Mouse (Mus musculus) megakaryocyte progenitor cell, adult 5-6 weeks (primary cell): ENCODE measurements around the gene Adcyap1r1. TPM values are rescaled to one million over a fixed set of nuclear protein-coding genes. Genes with fewer than 3 reads are reported as not detected.

Experiments used
- ATAC-seq: replicated peaks from 2 replicates; pipeline ENCODE4 v1.8.0; 2016; ENCODE audit warnings: mild to moderate bottlenecking, moderate TSS enrichment, inconsistent platforms; ENCODE audit not compliant: poor library complexity
- total RNA-seq, 2 experiments: library from RNA; stranded (forward) in 1 of 2; stranded (reverse) in 1 of 2; fragments of 157-497, 149-512 nt in 1 of 2; fragments of 200-1000 nt in 1 of 2; gene quantifications; 2 replicates each; pipeline versions ENCODE4 v1.2.3 to v1.2.4; 2015 to 2017

Gene Adcyap1r1
- total RNA-seq (2015) (not detected in 2 replicates), total RNA-seq (2017) (0.08 TPM in 1 of 2 replicates, not detected in the other)

DNA sequence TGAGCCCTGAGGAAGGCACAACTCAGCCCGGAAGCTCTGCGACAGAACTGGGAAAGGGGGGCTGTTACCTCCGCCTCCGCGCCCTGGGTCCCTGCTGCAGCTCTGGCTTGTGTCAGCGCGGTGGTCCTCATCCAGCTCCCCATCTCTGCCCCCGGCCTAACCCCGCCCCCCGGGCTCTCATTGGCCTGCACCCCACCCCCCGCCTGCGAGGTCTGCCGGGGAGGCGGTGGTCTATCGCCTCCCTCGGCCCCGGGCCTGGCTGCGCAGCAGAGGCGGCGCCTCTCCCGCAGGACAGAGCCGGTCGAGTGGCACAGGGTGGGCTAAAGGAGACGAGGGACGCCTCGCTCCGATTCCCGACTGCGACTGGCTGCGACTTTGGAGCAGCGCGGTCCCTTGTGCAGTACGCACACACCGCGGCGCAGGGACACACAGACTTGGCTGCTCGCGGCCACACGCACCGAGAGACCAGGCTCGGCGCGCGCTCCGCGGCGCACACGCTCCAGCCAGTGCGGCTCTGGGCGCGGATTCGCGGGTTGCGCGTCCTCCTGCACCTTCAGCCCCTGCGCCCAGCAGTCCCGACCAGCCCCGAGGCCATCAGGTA lies at the start of gene Adcyap1r1:
Adcyap1r1 (plus strand) TSS at position 208 of the 601 bp plus-strand sequence.
- ATAC-seq, result peak; percentile 39; the same call in 1 of the 2 replicates

DNA sequence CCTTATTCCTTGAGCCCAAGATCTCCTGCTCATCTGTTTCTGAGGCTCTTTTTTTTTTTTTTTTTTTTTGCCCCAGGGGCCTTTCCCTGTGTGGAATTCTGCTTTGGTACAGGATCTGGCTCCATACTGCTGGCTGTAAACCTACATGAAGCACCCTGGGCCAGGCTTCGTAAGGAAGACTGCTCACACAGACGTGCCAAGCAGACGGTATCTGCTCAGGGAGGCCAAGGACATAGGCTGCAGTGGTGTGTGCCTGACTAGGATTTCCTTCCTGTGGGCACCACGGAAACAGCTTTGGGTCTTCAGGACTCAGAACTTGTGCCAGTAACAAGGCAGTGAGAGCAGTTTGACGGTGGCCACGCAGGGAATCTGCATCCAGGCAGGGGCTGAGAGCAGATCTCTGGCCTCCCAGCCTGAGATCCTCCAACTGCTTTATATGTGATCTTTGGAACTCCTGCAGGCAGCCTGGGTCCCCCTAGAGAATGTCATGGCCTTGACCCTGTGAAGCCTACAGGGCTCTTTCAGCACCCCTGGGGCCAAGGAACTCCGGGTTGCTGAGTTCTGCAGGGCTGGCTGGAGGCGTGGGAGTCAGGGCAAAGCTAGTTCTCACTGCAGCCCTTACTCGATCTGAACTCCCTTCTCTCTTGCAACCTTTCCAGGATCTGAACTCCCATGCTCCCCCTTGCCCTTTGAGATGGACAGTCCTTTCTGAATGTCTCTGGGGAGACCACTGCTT lies 49.6 kb upstream of the Adcyap1r1 start:
- ATAC-seq, result no peak

DNA sequence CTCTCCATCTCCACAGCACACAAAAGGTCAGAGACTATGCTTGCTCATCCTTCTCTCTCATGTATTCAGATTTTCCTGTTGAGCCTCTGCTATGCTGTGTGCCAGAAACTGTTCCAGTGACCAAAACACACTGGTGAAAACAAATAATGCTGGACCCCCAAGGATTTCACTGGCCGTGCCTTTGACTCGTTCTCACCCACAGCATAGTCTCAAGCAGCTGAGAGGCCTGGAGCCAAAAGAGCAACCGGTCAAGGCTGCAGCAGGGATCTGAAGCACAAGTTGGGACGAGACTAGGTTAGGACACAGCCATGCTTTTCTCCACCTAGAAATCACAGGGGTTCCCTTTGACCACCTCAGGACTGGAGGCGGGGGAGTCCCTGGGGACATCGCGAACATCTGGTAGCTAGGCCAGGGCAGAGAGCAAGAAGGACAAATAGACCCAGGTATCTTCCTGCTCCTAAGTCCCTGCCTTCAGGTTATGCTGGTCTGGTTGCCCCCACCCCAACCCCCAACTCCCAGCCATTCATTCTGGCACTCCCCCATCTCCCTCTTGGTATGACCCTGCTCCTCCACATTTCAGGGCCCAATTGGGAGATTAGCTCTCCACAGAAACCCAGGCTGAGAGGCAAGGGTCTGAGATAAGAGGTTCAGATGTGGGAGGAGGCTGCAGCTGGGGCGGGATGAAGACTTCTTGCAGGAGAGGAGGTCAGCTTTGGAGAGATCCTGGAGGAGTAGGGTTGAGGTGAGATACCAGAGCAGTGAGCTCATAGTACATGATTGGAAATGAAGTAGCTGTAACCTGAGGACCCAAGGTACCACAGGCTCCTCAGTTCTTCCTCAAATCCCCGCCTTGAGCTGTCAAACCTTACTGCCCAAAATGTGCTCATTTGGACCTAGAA lies 48.1 kb upstream of the Adcyap1r1 start:
- ATAC-seq, result no peak

DNA sequence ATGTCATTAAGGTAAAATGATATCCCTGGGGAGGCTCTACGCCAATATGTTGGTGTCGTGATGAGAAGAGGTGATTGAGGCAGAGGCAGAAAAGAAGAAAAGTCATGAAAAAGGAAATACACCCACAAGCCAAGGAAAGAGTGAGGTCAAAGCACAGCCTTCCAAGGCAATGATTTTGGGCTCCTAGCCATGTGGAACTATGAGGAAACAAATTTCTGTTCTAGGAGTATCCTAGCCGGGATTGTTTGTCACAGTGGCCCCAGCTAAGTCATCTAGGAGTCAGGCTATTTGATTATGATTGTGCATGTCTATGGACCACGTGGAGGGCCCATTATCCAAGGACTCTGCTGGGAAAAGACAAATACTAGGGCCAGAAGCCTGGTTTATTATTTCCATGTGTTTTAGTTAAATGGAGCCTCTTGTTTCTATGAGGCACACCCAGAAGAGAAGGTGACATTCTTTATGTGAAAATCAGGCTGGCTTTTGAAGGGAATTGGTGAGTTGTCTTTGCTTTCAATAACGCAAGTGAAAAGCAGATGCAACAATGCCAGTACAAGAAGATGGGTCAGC lies 47.3 kb upstream of the Adcyap1r1 start:
- ATAC-seq, result no peak

DNA sequence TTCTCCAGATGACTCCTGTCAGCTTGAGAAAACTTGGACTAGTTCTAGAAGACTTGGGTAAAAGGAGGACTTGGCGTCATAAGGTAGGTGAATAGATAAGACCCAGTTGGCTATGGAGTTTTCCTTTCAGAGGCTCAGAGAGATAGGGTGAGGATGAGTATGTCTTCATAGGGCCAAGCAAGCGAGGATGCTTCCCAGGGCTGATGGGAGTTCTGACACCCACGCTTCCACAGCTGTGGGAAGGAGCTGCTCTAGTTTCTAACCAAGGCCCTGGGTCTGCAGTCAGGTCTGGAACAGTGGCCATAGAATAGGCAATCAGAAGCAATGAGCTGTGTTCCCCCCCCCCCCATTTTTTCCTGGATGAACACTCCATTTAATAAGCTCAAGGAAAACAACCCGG lies 44.4 kb upstream of the Adcyap1r1 start:
- ATAC-seq, result no peak

DNA sequence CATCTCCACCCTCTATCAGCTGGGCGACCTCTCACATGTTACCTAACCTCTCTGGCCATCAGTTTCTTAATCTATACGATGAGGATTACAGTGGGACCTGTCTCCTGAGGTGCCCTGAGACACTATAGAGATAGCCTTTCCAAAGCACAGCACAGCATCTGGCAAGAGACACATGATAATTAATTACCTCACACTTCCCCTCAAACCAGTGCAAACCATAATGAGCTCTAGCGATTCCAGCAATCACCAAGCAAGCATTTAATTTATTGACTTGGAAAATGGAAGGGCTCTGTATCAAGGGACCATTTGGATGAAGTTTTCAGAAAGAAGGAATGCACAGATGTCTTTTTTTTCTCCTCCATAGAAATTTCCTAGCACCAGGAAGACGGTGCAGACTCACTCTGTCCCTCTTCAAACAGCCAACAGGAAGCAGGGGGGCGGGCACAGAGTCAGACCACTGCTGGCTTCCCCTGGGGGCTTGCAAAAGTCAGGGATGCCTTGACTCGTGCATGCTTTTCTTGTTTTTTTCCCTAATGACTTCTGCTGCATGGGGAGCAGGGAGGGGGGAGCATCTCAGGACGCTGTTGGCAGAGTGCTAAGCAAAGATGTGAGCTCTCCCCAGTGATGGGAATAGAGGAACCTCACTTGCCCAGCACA lies 41.5 kb upstream of the Adcyap1r1 start:
- no peak for ATAC-seq

DNA sequence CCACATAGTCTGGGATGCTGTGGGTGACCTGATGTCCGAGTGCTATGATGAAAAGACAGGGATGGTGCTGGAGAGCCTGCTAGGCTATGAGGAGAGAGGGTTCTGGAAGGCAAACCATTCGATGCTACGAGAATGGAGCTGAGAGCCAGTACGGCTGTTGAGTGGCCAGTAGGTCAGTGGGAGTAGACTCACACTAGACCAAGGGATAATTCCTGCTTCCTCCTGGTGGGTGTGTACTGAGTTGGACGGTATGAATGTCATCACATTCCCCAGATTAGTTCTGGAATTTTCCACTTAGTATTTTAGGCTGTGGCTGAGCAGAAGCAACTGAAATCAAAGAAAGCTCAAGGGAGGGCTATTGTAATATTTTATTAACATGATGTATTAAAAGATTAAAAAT lies 40.8 kb upstream of the Adcyap1r1 start:
- no peak for ATAC-seq

DNA sequence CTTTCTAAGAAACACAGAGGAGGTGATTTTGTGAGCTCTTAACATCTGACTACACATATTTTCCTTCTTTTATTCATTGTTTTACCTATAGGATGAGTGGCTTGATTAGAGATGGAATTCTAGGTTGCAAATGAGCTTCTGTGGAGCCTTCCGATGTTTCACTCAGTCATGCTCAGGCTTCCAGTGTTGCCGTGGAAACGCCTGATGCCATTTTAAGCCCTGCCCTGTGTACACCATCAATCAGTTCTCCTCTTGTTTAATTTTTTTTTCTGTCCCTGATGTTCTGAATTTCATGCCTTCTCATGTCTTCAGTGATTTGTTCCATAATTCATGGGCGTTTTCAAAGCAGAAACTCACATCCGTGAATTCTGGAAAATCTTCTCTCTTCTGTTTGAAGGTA lies 35.6 kb upstream of the Adcyap1r1 start:
- no peak for ATAC-seq

DNA sequence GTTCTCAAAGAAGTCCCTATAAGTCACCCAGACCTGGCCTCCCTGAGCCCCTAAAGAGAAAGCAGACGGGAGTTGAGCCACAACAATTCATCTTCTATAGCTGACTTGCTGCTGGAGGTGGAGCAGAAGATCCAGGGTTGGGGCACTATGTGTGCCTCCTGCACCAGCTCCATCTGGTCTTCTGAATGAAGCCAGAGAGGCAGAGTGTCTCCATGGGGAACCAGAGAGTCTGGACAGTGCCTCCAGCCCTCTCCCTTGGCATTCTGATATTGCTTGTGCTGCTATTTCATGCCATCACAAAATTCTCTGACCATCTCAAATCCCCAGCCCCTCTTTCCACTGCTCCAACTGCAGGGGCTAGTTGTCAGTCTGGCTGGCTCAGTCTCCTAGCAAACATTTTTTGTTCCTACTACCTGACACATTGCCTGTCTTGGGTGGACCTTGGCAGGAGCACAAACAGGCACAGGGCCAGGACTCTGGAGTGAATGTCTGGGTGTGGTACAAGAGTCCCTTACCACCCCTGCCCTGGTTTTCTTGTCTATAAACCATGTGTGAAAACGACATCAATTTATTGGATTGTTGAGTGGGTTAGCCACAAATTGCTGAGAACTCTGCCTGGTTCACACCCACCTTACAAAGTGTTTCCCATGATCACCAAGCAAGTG lies 32.9 kb upstream of the Adcyap1r1 start:
- no peak for ATAC-seq

DNA sequence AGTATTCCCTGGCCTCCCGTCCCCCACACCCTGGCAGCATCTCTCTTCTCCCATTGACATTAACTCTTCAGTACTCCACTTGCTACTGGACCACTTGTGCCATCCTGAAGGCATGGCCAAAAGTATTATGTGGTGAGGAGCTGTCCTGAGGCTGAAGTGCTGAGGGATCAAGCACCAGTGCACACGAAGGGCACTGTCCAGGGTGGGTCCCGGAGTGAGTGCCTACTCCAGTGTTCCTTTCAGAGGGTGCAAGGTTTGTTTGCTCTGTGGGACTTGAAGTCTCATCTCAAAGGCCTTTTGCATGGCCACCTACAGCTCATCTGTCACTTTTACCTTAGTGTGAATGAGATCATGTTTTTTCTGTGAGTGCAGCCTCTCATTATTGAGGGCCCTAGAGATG lies 31.4 kb upstream of the Adcyap1r1 start:
- no peak for ATAC-seq

DNA sequence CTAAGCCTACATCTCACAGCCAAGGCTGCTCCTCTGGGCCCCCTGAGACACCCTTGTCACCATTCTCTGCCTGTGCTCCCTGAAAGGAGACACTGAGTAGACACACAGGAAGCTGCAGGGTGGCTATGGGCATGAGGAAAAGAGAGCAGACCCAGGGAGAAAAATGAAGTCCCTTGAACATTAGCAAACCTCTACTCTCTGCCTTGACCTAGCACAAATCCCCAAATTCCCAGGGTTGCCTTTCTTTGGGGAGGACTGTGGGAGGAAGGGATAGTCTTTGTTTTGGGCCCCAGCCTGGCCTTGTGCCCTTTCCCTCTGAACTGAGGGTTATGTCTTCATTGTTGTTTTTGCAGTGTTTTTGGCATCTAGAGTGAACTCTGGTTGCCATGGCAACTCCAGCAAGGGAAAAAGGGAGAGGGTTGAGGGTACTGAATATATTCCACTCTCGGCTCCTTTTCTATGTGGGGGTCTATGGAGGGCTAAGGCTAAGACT lies 30.9 kb upstream of the Adcyap1r1 start:
- no peak for ATAC-seq

DNA sequence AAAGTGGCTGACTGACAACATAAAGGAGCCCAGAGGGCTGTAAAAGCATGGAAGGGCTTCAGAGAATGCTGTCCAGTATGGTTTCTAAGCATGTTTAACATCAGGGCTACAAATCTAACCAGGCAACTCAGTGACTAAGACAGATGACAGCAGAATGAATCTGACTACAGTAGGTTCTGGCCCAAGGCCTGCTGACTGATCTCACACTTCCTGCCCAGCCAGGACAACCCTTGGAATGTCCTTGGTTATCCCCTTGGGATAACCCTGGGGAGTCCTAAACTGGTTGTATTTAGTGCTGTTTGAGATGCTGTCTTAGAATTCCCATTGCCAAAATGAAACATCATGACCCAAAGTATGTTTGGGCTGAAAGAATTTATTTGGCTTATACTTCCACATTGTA lies 19.7 kb upstream of the Adcyap1r1 start:
- ATAC-seq, result no peak

DNA sequence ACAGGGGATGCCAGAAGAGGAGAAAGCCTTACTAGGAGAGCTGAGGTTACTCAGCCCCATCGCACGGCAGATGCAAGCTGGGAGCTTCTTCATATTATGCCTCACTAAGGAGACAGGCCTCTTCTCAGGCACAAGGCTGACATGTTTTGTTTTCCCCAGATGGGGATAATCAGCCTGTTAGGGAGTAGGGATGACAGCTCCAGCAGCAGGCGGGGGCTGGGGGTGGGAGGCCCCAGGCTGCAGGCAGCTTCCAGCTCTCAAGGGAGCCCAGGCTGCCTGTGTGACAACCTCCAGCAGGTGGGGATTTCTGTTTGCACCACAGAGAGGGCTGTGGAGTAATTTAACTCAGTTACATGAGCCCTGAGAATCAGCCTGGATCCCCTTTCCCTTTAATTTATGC lies 17.4 kb upstream of the Adcyap1r1 start:
- ATAC-seq, result no peak

DNA sequence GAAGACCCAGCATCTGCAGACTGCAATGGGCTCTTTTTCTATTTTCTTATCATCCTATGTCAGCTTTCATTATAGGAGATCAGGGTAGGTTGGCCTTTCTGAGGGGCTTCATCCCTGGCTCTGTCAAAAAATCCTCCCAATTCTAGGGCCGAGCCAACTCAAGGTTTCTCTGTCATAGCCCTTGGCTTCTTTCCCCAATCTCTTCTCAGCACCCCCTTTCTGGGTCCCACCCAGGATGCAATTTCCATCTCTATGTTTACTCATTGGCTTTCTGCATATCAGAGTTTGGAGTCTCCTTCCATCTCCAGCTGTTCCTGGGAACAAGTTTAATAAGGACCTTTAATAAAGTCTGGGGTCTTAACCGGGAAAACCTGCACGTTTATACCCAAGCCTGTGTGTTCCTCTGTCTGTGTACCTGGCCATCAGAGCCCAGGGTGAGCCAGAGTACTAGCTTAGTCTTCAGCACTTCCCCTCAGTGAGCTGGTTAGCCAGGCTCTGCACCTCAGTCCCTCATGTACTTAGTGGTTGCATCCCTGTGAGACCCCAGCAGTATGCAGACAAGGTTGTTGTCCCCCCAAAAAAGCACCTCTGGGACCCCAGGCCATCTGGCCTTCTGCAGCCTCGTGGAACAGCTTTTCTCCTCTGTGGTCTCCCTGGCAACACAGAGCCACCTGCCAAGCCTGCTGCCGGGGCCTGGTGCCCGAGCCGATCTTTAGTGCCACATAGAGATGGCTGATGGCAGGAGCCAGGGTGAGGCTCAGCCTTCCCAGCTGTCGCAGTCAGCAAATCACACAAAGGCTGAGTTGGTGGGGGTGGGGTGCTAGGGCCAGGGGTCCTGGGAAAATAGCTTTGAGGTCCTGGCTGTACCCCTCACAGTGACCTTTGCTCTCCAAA lies 16.3 kb upstream of the Adcyap1r1 start:
- no peak for ATAC-seq

DNA sequence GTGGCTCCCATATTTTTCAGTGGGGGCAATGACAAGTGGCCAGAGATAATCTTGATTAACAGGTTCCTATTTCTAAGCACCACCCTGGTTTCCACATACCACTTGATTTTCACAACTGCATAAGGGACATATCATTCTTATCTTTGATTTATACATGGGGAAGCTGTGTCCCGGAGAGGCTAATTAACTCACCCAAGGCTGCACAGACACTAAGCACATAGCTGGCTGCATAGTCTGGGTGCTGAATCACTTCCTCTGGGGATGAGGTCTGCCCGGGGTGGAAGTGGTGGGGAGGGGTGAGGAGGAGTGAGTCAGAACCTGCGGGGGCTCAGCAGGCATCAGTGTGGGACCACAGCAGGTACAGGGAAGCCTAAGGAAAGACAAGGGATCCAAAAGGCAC lies 13.9 kb upstream of the Adcyap1r1 start:
- peak; percentile 65 for ATAC-seq

DNA sequence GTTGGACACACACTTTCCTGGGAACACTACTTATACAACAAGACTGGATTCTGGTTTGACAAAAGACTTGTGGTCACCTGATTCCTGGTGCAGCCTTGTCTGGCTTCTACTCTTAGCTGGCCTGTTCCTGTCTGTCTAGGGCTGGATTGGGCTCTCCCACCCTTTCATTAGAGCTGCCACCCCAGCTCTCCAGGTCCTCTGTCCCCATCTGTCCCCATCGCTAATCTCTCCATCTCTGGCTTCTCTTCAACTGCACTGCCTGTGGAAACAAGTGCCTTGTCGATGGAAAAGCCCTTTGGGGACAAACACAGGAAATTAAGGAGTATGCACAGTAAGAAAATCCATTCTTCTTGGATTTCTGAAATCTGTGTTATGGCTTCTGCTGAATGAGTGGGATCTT lies 12.9 kb upstream of the Adcyap1r1 start:
- ATAC-seq, result no peak

DNA sequence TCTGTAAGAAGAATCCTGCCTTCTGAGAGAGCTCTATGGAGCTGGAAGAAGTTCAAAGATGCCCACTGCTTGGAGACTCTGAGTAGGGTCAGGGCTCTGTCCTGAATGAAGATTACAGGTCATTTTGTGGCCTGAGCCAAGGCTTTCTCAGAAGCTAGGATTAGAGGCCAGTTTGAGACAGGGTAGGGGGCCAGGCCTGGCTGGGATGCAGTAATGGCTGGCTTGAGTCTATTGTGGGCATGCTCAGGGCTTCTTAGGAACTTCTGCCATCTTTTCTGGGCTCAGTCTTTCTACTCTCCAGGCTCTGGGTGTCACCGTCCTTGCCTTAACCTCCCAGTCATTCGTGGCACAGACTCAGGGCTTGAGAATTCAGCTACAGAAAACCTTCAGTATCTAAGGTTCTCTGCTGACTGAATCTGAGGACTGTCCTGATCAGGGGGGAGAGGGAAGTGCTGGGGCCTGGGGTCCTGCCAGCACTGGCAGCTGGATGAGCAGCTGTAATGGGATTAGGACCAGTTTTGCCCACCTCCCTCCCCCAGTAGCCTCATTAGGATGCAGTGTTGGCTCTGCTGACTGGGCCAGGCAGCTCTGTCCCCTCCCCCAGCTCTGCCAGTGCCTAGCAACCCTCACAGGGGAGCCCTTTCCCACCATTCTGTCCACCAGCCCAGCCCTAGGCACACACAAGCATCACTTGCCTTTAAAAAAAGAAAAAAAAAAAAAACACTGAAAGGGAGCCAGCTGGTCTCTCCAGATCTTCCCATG lies 7.7 kb upstream of the Adcyap1r1 start:
- ATAC-seq, result no peak

DNA sequence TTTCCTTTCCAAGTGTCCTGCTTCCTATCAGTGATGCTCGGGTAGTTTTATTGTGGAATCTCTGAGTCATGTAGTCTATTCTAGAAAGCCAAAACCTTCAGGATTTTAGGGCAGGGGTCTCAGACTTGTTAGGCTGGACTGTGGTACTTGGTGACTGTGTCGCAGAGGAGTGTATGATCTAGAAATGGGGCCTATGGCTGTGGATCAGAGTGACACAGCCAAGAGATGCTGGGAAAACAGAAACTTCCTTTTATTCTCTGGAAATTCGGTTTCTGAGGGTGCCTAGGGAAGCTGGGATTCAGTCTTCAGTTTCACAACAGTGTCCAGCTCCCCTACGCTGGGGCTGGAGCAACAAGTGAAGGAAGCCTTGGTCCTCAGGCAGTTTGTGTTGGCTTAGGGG lies 7.1 kb upstream of the Adcyap1r1 start:
- ATAC-seq, result no peak
